Mouse (Mus musculus) right cerebral cortex, postnatal 36 days (tissue): Measurements from ENCODE around the gene Cldn10.
"Not testable (repeated sequence)": the region's sequence is repeated elsewhere in the genome, so short reads cannot be mapped to it uniquely, and the experiment has no call there.

ENCODE experiments used
- DNase-seq, 2 experiments: peaks; one replicate each; pipeline ENCODE4 v3.0.0; 2022; ENCODE audit warnings: low spot score in 2 of 2, mixed read lengths in 1 of 2

The Cldn10 gene

GRCm38 (mm10) chr14:118787621-118788020 lies at the start of gene Cldn10:
Gene Cldn10 (plus strand): TSS chr14:118787908.
- DNase-seq = no peak

- DNase-seq = no peak
Observed at GRCm38 (mm10) chr14:118741780-118742179, 45.9 kb upstream of the Cldn10 start.

GRCm38 (mm10) chr14:118742862-118743261 lies 44.8 kb upstream of the Cldn10 start:
- DNase-seq = no peak

- DNase-seq = no peak
Observed at GRCm38 (mm10) chr14:118749068-118749467, 38.6 kb upstream of the Cldn10 start.

GRCm38 (mm10) chr14:118749715-118750114 lies 38.0 kb upstream of the Cldn10 start:
- no peak for DNase-seq

GRCm38 (mm10) chr14:118750505-118751192 lies 37.1 kb upstream of the Cldn10 start:
- DNase-seq = peak; percentile 15 to 22

GRCm38 (mm10) chr14:118751193-118751753 lies 36.4 kb upstream of the Cldn10 start:
- no peak for DNase-seq

GRCm38 (mm10) chr14:118756015-118756414 lies 31.7 kb upstream of the Cldn10 start:
- no peak for DNase-seq

- DNase-seq = no peak
Observed at GRCm38 (mm10) chr14:118756566-118756965, 31.1 kb upstream of the Cldn10 start.

GRCm38 (mm10) chr14:118763362-118763761 lies 24.3 kb upstream of the Cldn10 start:
- DNase-seq = not testable (repeated sequence)

GRCm38 (mm10) chr14:118763917-118764495 lies 23.7 kb upstream of the Cldn10 start:
- DNase-seq = no peak

- DNase-seq = no peak
Observed at GRCm38 (mm10) chr14:118765306-118765705, 22.4 kb upstream of the Cldn10 start.

- no peak for DNase-seq
Observed at GRCm38 (mm10) chr14:118765951-118766350, 21.8 kb upstream of the Cldn10 start.

GRCm38 (mm10) chr14:118766368-118766767 lies 21.3 kb upstream of the Cldn10 start:
- DNase-seq = no peak

GRCm38 (mm10) chr14:118767673-118768353 lies 19.9 kb upstream of the Cldn10 start:
- peak; percentile 70 to 80 for DNase-seq

GRCm38 (mm10) chr14:118768354-118768713 lies 19.4 kb upstream of the Cldn10 start:
- DNase-seq = no peak

- DNase-seq = no peak
Observed at GRCm38 (mm10) chr14:118773668-118774067, 14.0 kb upstream of the Cldn10 start.

- no peak for DNase-seq
Observed at GRCm38 (mm10) chr14:118774507-118775428, 12.9 kb upstream of the Cldn10 start.

- no peak for DNase-seq
Observed at GRCm38 (mm10) chr14:118775554-118775953, 12.2 kb upstream of the Cldn10 start.

GRCm38 (mm10) chr14:118776372-118776771 lies 11.3 kb upstream of the Cldn10 start:
- DNase-seq = no peak

GRCm38 (mm10) chr14:118777478-118777877 lies 10.2 kb upstream of the Cldn10 start:
- no peak for DNase-seq

GRCm38 (mm10) chr14:118781601-118782000 lies 6.1 kb upstream of the Cldn10 start:
- no peak for DNase-seq
